Mouse (Mus musculus) B cell, adult 2 months (primary cell): Measurements from ENCODE around the gene Naip2.
"Not testable (repeated sequence)": the region's sequence is repeated elsewhere in the genome, so short reads cannot be mapped to it uniquely, and the experiment has no call there.

Experiments used
- DNase-seq, 2 experiments: peaks; one replicate each; pipeline ENCODE4 v3.0.0; 2022

Naip2 gene

GRCm38 (mm10) chr13:100201659-100202333, at the start of gene Naip2:
Gene Naip2, minus strand, starts transcription at chr13:100202092.
- DNase-seq: peak; percentile 2 to 7

GRCm38 (mm10) chr13:100246896-100247519, 45.1 kb upstream of the Naip2 start:
- peak; percentile 3 to 9 for DNase-seq

GRCm38 (mm10) chr13:100246223-100246622, 44.3 kb upstream of the Naip2 start, which contains the start of gene Naip5:
Gene Naip5, minus strand, starts transcription at chr13:100246323.
- not testable (repeated sequence) for DNase-seq

- no peak for DNase-seq
Observed at GRCm38 (mm10) chr13:100243702-100244101, 41.8 kb upstream of the Naip2 start.

GRCm38 (mm10) chr13:100213683-100214082, 11.8 kb upstream of the Naip2 start:
- DNase-seq: not testable (repeated sequence)

- peak in 1 of 2 experiments; percentile 7 for DNase-seq
Observed at GRCm38 (mm10) chr13:100210540-100210939, 8.6 kb upstream of the Naip2 start.

GRCm38 (mm10) chr13:100203319-100203718, 1.4 kb upstream of the Naip2 start:
- no peak for DNase-seq

GRCm38 (mm10) chr13:100200778-100201177, 1.1 kb downstream of the Naip2 start:
- no peak for DNase-seq

GRCm38 (mm10) chr13:100195421-100195820, 6.5 kb downstream of the Naip2 start:
- no peak for DNase-seq

- DNase-seq: not testable (repeated sequence)
Observed at GRCm38 (mm10) chr13:100183111-100183510, 18.8 kb downstream of the Naip2 start.

- not testable (repeated sequence) for DNase-seq
Observed at GRCm38 (mm10) chr13:100174360-100174759, 27.5 kb downstream of the Naip2 start.

- not testable (repeated sequence) for DNase-seq
Observed at GRCm38 (mm10) chr13:100166378-100166777, 35.5 kb downstream of the Naip2 start.

GRCm38 (mm10) chr13:100162467-100162866, 39.4 kb downstream of the Naip2 start:
- not testable (repeated sequence) for DNase-seq

- DNase-seq: not testable (repeated sequence)
Observed at GRCm38 (mm10) chr13:100161171-100161870, 40.6 kb downstream of the Naip2 start.

GRCm38 (mm10) chr13:100156624-100157023, 45.3 kb downstream of the Naip2 start:
- no peak for DNase-seq

- peak; percentile 5 to 11 for DNase-seq
Observed at GRCm38 (mm10) chr13:100152659-100153058, 49.2 kb downstream of the Naip2 start.

GRCm38 (mm10) chr13:100141646-100142314, 60.1 kb downstream of the Naip2 start:
- DNase-seq: no peak

- DNase-seq: no peak
Observed at GRCm38 (mm10) chr13:100125258-100125643, 76.6 kb downstream of the Naip2 start.

GRCm38 (mm10) chr13:100124423-100125257, 77.3 kb downstream of the Naip2 start, which contains the start of gene Smn1:
Gene Smn1, plus strand, starts transcription at chr13:100124852.
- DNase-seq: peak; percentile 90 to 91

- DNase-seq: no peak
Observed at GRCm38 (mm10) chr13:100123970-100124369, 77.9 kb downstream of the Naip2 start.

- peak in 1 of 2 experiments; percentile 6 for DNase-seq
Observed at GRCm38 (mm10) chr13:100112218-100112972, 89.5 kb downstream of the Naip2 start.
